Mouse (Mus musculus) C2C12 (cell line): ENCODE data around the gene Ddx27.

Experiments
- CTCF ChIP-seq: IDR thresholded peaks from one replicate; pipeline ENCODE4 v1.5.1; 2011; ENCODE audit not compliant: control insufficient read depth, insufficient read depth, insufficient read length
- FOSL1 ChIP-seq: IDR thresholded peaks from one replicate; pipeline ENCODE4 v1.8.0; 2011; ENCODE audit warnings: mild to moderate bottlenecking, low read length; ENCODE audit not compliant: poor library complexity, insufficient read depth, severe bottlenecking

DNA sequence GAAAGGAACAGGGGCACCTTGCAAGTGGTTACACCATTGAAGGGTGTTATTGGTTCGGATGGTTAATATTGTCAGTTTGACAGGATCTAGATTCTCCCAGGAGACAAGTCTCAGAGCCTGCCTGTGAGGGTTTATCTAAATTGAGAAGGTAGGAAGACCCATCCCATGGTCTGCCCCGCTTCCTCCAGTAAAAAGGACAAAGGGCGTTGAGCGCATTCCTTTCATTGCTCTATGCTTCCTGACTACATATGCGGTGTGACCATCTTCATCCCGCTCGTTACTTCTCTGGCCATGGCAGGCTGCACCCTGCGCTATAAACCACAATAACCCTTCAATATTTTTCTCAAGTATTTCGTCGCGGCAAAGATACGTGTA lies 56.3 kb downstream of the Ddx27 start:
- no peak for TF ChIP-seq FOSL1
- TF ChIP-seq CTCF, result no peak
